Mouse (Mus musculus): Measurements from ENCODE around the gene Apobec4. TPM values are rescaled to one million over a fixed set of nuclear protein-coding genes. Genes with fewer than 3 reads are reported as not detected.

Gene Apobec4
- not detected in 2 replicates for polyA plus RNA-seq (2016; fragmentation: Nextera tagmentation; extraction: Ambion mirVana)

DNA sequence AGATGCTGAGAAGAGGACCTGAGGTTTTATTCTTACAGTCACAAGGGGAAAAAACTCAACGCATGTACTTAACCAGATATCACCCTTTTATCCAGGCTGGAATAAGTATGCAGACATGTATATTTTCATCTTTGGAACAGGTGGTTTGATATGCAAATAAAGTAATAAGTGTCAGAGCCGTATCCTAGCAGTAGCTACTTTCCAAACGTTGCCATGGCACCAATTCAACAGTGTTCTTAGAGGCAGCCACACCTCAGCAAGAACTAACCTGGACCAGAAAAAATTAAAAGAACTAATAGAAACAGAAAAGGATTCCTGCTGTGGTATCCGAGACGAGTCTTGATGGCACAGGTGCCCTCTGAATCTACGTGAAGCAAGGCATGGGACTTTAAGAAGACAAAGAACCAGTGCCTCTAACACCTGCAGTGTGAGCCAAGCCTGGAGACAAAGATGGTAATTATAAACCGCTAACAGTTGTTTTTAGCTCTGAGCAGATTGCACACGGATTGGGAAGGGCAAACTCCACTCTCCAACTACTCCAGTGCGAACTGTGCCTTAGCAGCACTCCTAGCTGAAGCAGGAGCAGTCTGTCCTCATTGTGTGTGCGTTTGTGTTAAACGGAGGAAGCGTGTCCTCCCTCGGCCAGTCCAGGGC is at the start of gene Apobec4:
Apobec4 (plus strand) TSS at position 240 of the 654 bp plus-strand sequence.
- Histone ChIP-seq H3K4me1 (peaks cover 2% of the 10 kb centered on the region; the same call in 1 of the 2 replicates), H3K36me3 (replicated peaks) (no peaks in the 10 kb centered on the region), H3K27ac (replicated peaks) (no peak within 1 kb of the TSS), H3K4me3 (no peak within 1 kb of the TSS), H3K9me3 (no peaks in the 10 kb centered on the region), H3K27me3 (replicated peaks; ENCODE audit: low read depth, poor library complexity, severe bottlenecking) (no peaks in the 10 kb centered on the region)
- no peak for DNase-seq (ENCODE audit: low spot score)
- 70% methylated on average over 13 of the region's 13 CpGs for WGBS

GRCm38 (mm10) chr1:152701066-152701465 is 49.3 kb upstream of the Apobec4 start:
- H3K9me3 ChIP-seq, result no peaks in the 10 kb centered on the region
- H3K27ac ChIP-seq (replicated peaks), result no peak overlapping the region
- H3K4me1 ChIP-seq, result peaks cover 16% of the 10 kb centered on the region
- H3K27me3 ChIP-seq (replicated peaks; ENCODE audit: low read depth, poor library complexity, severe bottlenecking), result no peaks in the 10 kb centered on the region
- no peaks in the 10 kb centered on the region for H3K36me3 ChIP-seq (replicated peaks)
- H3K4me3 ChIP-seq, result no peak overlapping the region
- WGBS, result 82% methylated on average over 5 of the region's 5 CpGs
- DNase-seq (ENCODE audit: low spot score), result no peak

GRCm38 (mm10) chr1:152702920-152703319 is 47.4 kb upstream of the Apobec4 start:
- Histone ChIP-seq H3K27ac (replicated peaks) (no peak overlapping the region; the same call in 1 of the 2 replicates), H3K27me3 (replicated peaks; ENCODE audit: low read depth, poor library complexity, severe bottlenecking) (no peaks in the 10 kb centered on the region), H3K36me3 (replicated peaks) (no peaks in the 10 kb centered on the region), H3K4me1 (peaks cover 16% of the 10 kb centered on the region), H3K4me3 (no peak overlapping the region), H3K9me3 (no peaks in the 10 kb centered on the region)
- no peak for DNase-seq (ENCODE audit: low spot score)
- 57% methylated on average over 6 of the region's 6 CpGs for WGBS

GRCm38 (mm10) chr1:152703941-152704340 is 46.4 kb upstream of the Apobec4 start:
- no peak overlapping the region for H3K4me3 ChIP-seq
- no peak overlapping the region for H3K27ac ChIP-seq (replicated peaks)
- peaks cover 16% of the 10 kb centered on the region for H3K4me1 ChIP-seq
- no peaks in the 10 kb centered on the region for H3K9me3 ChIP-seq
- 70% methylated on average over 6 of the region's 6 CpGs for WGBS
- no peak for DNase-seq (ENCODE audit: low spot score)
- no peaks in the 10 kb centered on the region for H3K27me3 ChIP-seq (replicated peaks; ENCODE audit: low read depth, poor library complexity, severe bottlenecking)
- no peaks in the 10 kb centered on the region for H3K36me3 ChIP-seq (replicated peaks)

- no peak overlapping the region for H3K27ac ChIP-seq (replicated peaks)
- no peak for DNase-seq (ENCODE audit: low spot score)
- no peak overlapping the region for H3K4me3 ChIP-seq
- no peaks in the 10 kb centered on the region for H3K36me3 ChIP-seq (replicated peaks)
- H3K9me3 ChIP-seq, result no peaks in the 10 kb centered on the region
- no peaks in the 10 kb centered on the region for H3K27me3 ChIP-seq (replicated peaks; ENCODE audit: low read depth, poor library complexity, severe bottlenecking)
- WGBS, result 92% methylated on average over 2 of the region's 2 CpGs
- H3K4me1 ChIP-seq, result peaks cover 16% of the 10 kb centered on the region
Observed at GRCm38 (mm10) chr1:152707560-152707959, 42.8 kb upstream of the Apobec4 start.

GRCm38 (mm10) chr1:152711037-152711436 is 39.3 kb upstream of the Apobec4 start:
- no peaks in the 10 kb centered on the region for H3K9me3 ChIP-seq
- peaks cover 9% of the 10 kb centered on the region for H3K4me1 ChIP-seq
- H3K27me3 ChIP-seq (replicated peaks; ENCODE audit: low read depth, poor library complexity, severe bottlenecking), result no peaks in the 10 kb centered on the region
- no peak for DNase-seq (ENCODE audit: low spot score)
- H3K36me3 ChIP-seq (replicated peaks), result no peaks in the 10 kb centered on the region
- 92% methylated on average over 4 of the region's 4 CpGs for WGBS
- no peak overlapping the region for H3K4me3 ChIP-seq
- no peak overlapping the region for H3K27ac ChIP-seq (replicated peaks)

GRCm38 (mm10) chr1:152713924-152714323 is 36.4 kb upstream of the Apobec4 start:
- DNase-seq (ENCODE audit: low spot score), result no peak
- H3K36me3 ChIP-seq (replicated peaks), result no peaks in the 10 kb centered on the region
- no peaks in the 10 kb centered on the region for H3K27me3 ChIP-seq (replicated peaks; ENCODE audit: low read depth, poor library complexity, severe bottlenecking)
- H3K4me3 ChIP-seq, result no peak overlapping the region
- no peak overlapping the region for H3K27ac ChIP-seq (replicated peaks)
- WGBS, result 80% methylated on average over 4 of the region's 4 CpGs
- H3K9me3 ChIP-seq, result no peaks in the 10 kb centered on the region
- peaks cover 18% of the 10 kb centered on the region for H3K4me1 ChIP-seq

DNA sequence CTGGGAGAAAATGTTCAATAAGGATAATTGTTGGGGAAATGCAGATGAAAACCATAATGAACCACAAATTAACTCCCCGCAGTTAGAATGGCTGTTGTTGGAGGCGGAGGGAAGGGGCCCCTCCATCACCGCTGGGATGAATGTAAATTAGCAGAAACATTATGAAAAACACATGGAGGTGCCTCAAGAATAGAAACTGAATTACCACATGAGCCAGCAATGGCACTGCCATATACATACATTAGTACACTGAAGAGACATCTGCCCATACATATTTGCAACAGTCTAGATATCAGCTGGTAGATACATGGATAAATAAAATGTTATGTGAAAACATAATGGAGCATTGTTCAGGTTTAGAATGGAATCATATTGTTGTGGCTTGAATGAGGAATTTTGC is 35.9 kb upstream of the Apobec4 start:
- WGBS, result 38% methylated on average over 3 of the region's 3 CpGs
- no peaks in the 10 kb centered on the region for H3K27me3 ChIP-seq (replicated peaks; ENCODE audit: low read depth, poor library complexity, severe bottlenecking)
- H3K4me3 ChIP-seq, result no peak overlapping the region
- H3K27ac ChIP-seq (replicated peaks), result no peak overlapping the region
- no peaks in the 10 kb centered on the region for H3K36me3 ChIP-seq (replicated peaks)
- peaks cover 18% of the 10 kb centered on the region for H3K4me1 ChIP-seq
- no peaks in the 10 kb centered on the region for H3K9me3 ChIP-seq
- no peak for DNase-seq (ENCODE audit: low spot score)

GRCm38 (mm10) chr1:152717329-152717728 is 33.0 kb upstream of the Apobec4 start:
- no peak for DNase-seq (ENCODE audit: low spot score)
- no peaks in the 10 kb centered on the region for H3K9me3 ChIP-seq
- H3K27me3 ChIP-seq (replicated peaks; ENCODE audit: low read depth, poor library complexity, severe bottlenecking), result no peaks in the 10 kb centered on the region
- H3K36me3 ChIP-seq (replicated peaks), result no peaks in the 10 kb centered on the region
- H3K27ac ChIP-seq (replicated peaks), result peak overlapping the region; percentile 26; the same call in 1 of the 2 replicates
- H3K4me1 ChIP-seq, result peaks cover 18% of the 10 kb centered on the region
- no peak overlapping the region for H3K4me3 ChIP-seq
- WGBS, result 80% methylated on average over 1 of the region's 1 CpGs

- no peak for DNase-seq (ENCODE audit: low spot score)
- 64% methylated on average over 6 of the region's 6 CpGs for WGBS
- H3K27me3 ChIP-seq (replicated peaks; ENCODE audit: low read depth, poor library complexity, severe bottlenecking), result no peaks in the 10 kb centered on the region
- H3K27ac ChIP-seq (replicated peaks), result no peak overlapping the region; the same call in 1 of the 2 replicates
- H3K36me3 ChIP-seq (replicated peaks), result no peaks in the 10 kb centered on the region
- H3K4me3 ChIP-seq, result no peak overlapping the region
- peaks cover 18% of the 10 kb centered on the region for H3K4me1 ChIP-seq
- no peaks in the 10 kb centered on the region for H3K9me3 ChIP-seq
Observed at GRCm38 (mm10) chr1:152718200-152718599, 32.2 kb upstream of the Apobec4 start.

GRCm38 (mm10) chr1:152720969-152721368 is 29.4 kb upstream of the Apobec4 start:
- Histone ChIP-seq H3K9me3 (no peaks in the 10 kb centered on the region), H3K4me1 (peaks cover 10% of the 10 kb centered on the region), H3K4me3 (no peak overlapping the region), H3K36me3 (replicated peaks) (no peaks in the 10 kb centered on the region), H3K27ac (replicated peaks) (no peak overlapping the region), H3K27me3 (replicated peaks; ENCODE audit: low read depth, poor library complexity, severe bottlenecking) (no peaks in the 10 kb centered on the region)
- 85% methylated on average over 4 of the region's 4 CpGs for WGBS
- DNase-seq (ENCODE audit: low spot score), result no peak

DNA sequence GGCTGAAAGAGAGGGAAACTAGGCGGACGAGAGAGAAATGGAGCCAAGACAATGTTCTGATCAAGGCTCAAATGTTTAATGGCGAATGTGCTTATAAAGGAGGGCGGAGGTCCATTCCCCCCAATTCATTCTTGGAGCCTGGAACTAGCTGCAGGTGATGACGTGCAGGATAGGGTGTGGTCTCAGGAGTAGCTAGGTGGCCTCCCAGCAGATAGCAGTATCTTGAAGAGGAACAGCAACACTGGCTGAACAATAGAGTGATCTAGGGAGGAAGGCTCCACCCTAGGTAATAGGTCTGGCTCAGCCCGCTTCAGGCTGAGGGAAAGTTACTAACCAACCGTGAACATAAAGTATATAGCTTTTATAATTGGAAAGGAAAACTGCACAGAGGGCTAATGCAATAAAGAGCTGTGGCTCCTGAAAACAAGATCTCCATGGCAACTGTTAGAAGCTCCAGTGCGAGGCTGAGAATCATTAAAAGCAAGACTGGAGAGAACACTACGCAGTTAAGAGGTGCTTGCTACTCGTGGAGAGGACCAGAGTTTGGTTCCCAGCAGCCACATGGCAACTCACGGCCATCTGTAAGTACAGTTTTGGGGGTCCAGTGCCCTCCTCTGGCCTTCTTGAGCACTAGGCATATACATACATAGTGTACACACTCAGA is 28.7 kb upstream of the Apobec4 start:
- DNase-seq (ENCODE audit: low spot score), result no peak
- H3K27me3 ChIP-seq (replicated peaks; ENCODE audit: low read depth, poor library complexity, severe bottlenecking), result no peaks in the 10 kb centered on the region
- H3K36me3 ChIP-seq (replicated peaks), result no peaks in the 10 kb centered on the region
- WGBS, result 89% methylated on average over 11 of the region's 11 CpGs
- H3K9me3 ChIP-seq, result no peaks in the 10 kb centered on the region
- no peak overlapping the region for H3K27ac ChIP-seq (replicated peaks)
- no peak overlapping the region for H3K4me3 ChIP-seq
- peaks cover 11% of the 10 kb centered on the region for H3K4me1 ChIP-seq

DNA sequence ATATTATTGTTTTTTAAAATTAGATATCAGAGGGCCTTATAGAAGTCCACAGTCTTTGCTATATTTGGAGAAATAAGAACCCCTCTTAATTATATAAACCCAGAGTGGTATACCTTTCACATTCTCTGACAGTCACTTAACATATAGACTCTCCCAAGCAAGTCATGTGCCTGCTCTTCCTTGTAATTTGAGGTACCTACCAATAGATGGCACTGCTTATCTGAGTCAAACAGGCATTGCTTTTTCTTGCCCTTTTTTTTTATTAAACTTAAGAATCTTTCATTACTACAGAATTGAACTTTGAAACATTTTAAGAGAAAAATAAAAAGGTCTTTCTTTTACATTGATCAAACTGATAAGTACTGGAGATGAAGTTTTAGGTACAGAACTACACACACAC is 26.1 kb upstream of the Apobec4 start:
- Histone ChIP-seq H3K27me3 (replicated peaks; ENCODE audit: low read depth, poor library complexity, severe bottlenecking) (no peaks in the 10 kb centered on the region), H3K4me1 (0 out of 2 replicates have a peak, but pooled peaks cover 3% of the 10 kb centered on the region), H3K36me3 (replicated peaks) (no peaks in the 10 kb centered on the region), H3K27ac (replicated peaks) (no peak overlapping the region), H3K9me3 (no peaks in the 10 kb centered on the region), H3K4me3 (no peak overlapping the region)
- DNase-seq (ENCODE audit: low spot score), result no peak
